In genomic region chr6:134743568-134743967, GRCm38 (mm10) we compare ENCODE assay signal across 28 mouse cellular contexts. TPM values are rescaled to one million over a fixed set of nuclear protein-coding genes. Genes with fewer than 3 reads are reported as not detected.
DNase-seq lines count a peak whose midpoint lies in the region; ATAC-seq and TF ChIP-seq lines count a peak whose summit lies in the region.
"Had no signal": no experiment of that assay in that cellular context is flagged by ENCODE, and none has a peak within 500 bp of the region (broad histone marks: within the 10 kb centered on the region; RNA-seq: fewer than 3 reads in every experiment).

No protein-coding gene starts in this region.

- H3K4me2 ChIP-seq in liver, postnatal 0 days (ENCODE audit: low read depth, low read length), result no peak overlapping the region
- H3K4me2 ChIP-seq: embryonic facial prominence, embryonic 13.5 days; embryonic facial prominence, embryonic 15.5 days; forebrain, embryonic 12.5 days had no signal

- no peak overlapping the region for H3K9ac ChIP-seq in liver, postnatal 0 days (replicated peaks)
- H3K9ac ChIP-seq: embryonic facial prominence, embryonic 13.5 days; embryonic facial prominence, embryonic 15.5 days; forebrain, embryonic 12.5 days had no signal

- DNase-seq in kidney, adult 9 months, result peak; percentile 38
- no peak for DNase-seq in kidney, postnatal 14 days
- no peak for DNase-seq in liver, postnatal 0 days
- DNase-seq in liver, result no peak
- no peak for DNase-seq in cerebellum, adult 11 months
- no peak for DNase-seq in layer of hippocampus, adult 9-10 months (ENCODE audit: low spot score)
- DNase-seq: adrenal gland, adult 2 months; adrenal gland, postnatal 14 days; adrenal gland, postnatal 36 days; B cell, adult 2 months; cerebellum, adult 18-20 months; cerebellum, adult 8-10 months; cerebellum, adult 9-11 months; cerebellum, postnatal 14 days; cerebellum, postnatal 36 days; embryo, embryonic 11 days had no signal

- H3K9me3 ChIP-seq in liver, postnatal 0 days (ENCODE audit: low read length), result no peaks in the 10 kb centered on the region
- H3K9me3 ChIP-seq: embryonic facial prominence, embryonic 13.5 days; embryonic facial prominence, embryonic 15.5 days; forebrain, embryonic 10.5 days; forebrain, embryonic 12.5 days; G1E had no signal

- H3K4me1 ChIP-seq in liver, postnatal 0 days (ENCODE audit: insufficient read depth), result no peaks in the 10 kb centered on the region
- H3K4me1 ChIP-seq: embryonic facial prominence, embryonic 15.5 days; forebrain, embryonic 10.5 days; forebrain, embryonic 12.5 days had no signal

- no peak for TF ChIP-seq CTCF in liver, postnatal 0 days (IDR thresholded peaks at IDR 0.05; ENCODE audit: low read depth)

- no peak; the same call in 1 of the 2 replicates for ATAC-seq in liver, postnatal 0 days
- peak; percentile 68 for ATAC-seq in activated CD4-positive, CD25-positive, alpha-beta regulatory T cell, adult 4 months
- peak; percentile 77 for ATAC-seq in inflammation-experienced regulatory T-cells, adult 6 months
- ATAC-seq: forebrain, embryonic 14.5 days; forebrain, embryonic 16.5 days; Patski had no signal

- H3K27ac ChIP-seq in liver, postnatal 0 days (ENCODE audit: low read depth), result 0 out of 2 replicates have a peak overlapping the region, but pooled peaks have one; percentile 13
- H3K27ac ChIP-seq: embryonic facial prominence, embryonic 15.5 days; forebrain, embryonic 10.5 days; forebrain, embryonic 12.5 days had no signal

- H3K4me3 ChIP-seq in liver, postnatal 0 days (ENCODE audit: low read depth, low read length), result no peak overlapping the region
- H3K4me3 ChIP-seq: embryonic facial prominence, embryonic 13.5 days; embryonic facial prominence, embryonic 15.5 days; erythroblast, embryonic 14.5 days; forebrain, embryonic 10.5 days; forebrain, embryonic 12.5 days had no signal

- peaks cover 11% of the 10 kb centered on the region; the same call in 1 of the 2 replicates for H3K36me3 ChIP-seq in liver, postnatal 0 days (replicated peaks; ENCODE audit: insufficient read depth, low read length)

- no peaks in the 10 kb centered on the region for H3K27me3 ChIP-seq in liver, postnatal 0 days (ENCODE audit: insufficient read depth, low read length)
- H3K27me3 ChIP-seq: CH12.LX; embryonic facial prominence, embryonic 13.5 days; embryonic facial prominence, embryonic 15.5 days; forebrain, embryonic 12.5 days; Patski had no signal

- no peak for TF ChIP-seq EP300 in liver, postnatal 0 days (IDR thresholded peaks at IDR 0.05; ENCODE audit: low read depth)

RNA-seq across cellular contexts. Expression of gene Dusp16, which starts 48.9 kb away (rescaled TPM):
- 4.5 and 5.3 TPM in 2 replicates for polyA plus RNA-seq in liver, postnatal 0 days (2015; fragmentation: Nextera tagmentation; extraction: Ambion mirVana)
- polyA plus RNA-seq in activated CD4-positive, CD25-positive, alpha-beta regulatory T cell, adult 4 months (2017; shearing (Covaris generic)), result 1 to 10 TPM; 1.9 to 2.2 TPM
- polyA plus RNA-seq in inflammation-experienced regulatory T-cells, adult 6 months (2017; shearing (Covaris generic)), result 1 to 10 TPM; 2.8 to 6.3 (median 5.1) TPM
